Mouse (Mus musculus): ENCODE results near the gene Nmd3. TPM values are rescaled to one million over a fixed set of nuclear protein-coding genes. Genes with fewer than 3 reads are reported as not detected.

Gene Nmd3
- polyA plus RNA-seq, 1 experiment from 2014 or later = 139 TPM

Other genes starting within 250 kb of the Nmd3 start
- gene B3galnt1, start 123.0 kb upstream of the Nmd3 start, polyA plus RNA-seq (2015; fragmentation: Nextera tagmentation; extraction: Ambion mirVana) = 32.9 and 35.0 TPM in 2 replicates
- 7.9 TPM in 2 replicates for gene Sptssb, start 138.0 kb downstream of the Nmd3 start, polyA plus RNA-seq (2015; fragmentation: Nextera tagmentation; extraction: Ambion mirVana)

Data from lung, embryonic 15.5 days (tissue).